Mouse (Mus musculus) limb, embryonic 11.5 days (tissue): ENCODE measurements around the gene Enam. TPM values are rescaled to one million over a fixed set of nuclear protein-coding genes. Genes with fewer than 3 reads are reported as not detected.

Experiments used
- ATAC-seq: fragments of 200-750 bp; cut with Nextera tagmentation; 2 replicates; pipeline ENCODE4 v1.8.0; 2017; ENCODE audit warnings: low read depth; ENCODE audit not compliant: insufficient number of reproducible peaks, low FRiP score, low TSS enrichment
- DNase-seq: peaks from one replicate; pipeline ENCODE4 v3.0.0-alpha.2; 2015; ENCODE audit warnings: low spot score
- H3K27ac ChIP-seq: fragments of 300-500 bp; sonication (generic); replicated peaks from 2 replicates; pipeline ENCODE4 v1.5.1; 2014; ENCODE audit warnings: low read depth, mild to moderate bottlenecking, low read length
- H3K27me3 ChIP-seq: fragments of 300-500 bp; sonication (generic); 2 replicates; pipeline ENCODE4 v1.6.1; 2014; ENCODE audit warnings: mild to moderate bottlenecking, low read length, mixed read lengths; ENCODE audit not compliant: control insufficient read depth, insufficient read depth
- H3K36me3 ChIP-seq: fragments of 300-500 bp; sonication (generic); 2 replicates; pipeline ENCODE4 v1.6.1; 2014; ENCODE audit warnings: mild to moderate bottlenecking, low read length, moderate library complexity, mixed read lengths; ENCODE audit not compliant: control insufficient read depth, insufficient read depth
- H3K4me1 ChIP-seq: fragments of 300-500 bp; sonication (generic); 2 replicates; pipeline ENCODE4 v1.6.1; 2014; ENCODE audit warnings: low read length, mixed read lengths; ENCODE audit not compliant: control insufficient read depth, insufficient read depth
- H3K4me2 ChIP-seq: fragments of 300-500 bp; sonication (generic); 2 replicates; pipeline ENCODE4 v1.6.1; 2014; ENCODE audit warnings: low read depth, mild to moderate bottlenecking, moderate library complexity; ENCODE audit not compliant: severe bottlenecking
- H3K4me3 ChIP-seq: fragments of 300-500 bp; sonication (generic); 2 replicates; pipeline ENCODE4 v1.5.1; 2014; ENCODE audit warnings: low read depth, low read length
- H3K9ac ChIP-seq: fragments of 300-500 bp; sonication (generic); 2 replicates; pipeline ENCODE4 v1.6.1; 2014; ENCODE audit warnings: mild to moderate bottlenecking, low read length
- H3K9me3 ChIP-seq: fragments of 300-500 bp; sonication (generic); 2 replicates; pipeline ENCODE4 v1.6.1; 2016; ENCODE audit warnings: low read length; ENCODE audit not compliant: control insufficient read depth
- WGBS: fragments of 180-500 bp; shearing (Covaris S2); extraction: QIAGEN DNeasy Blood & Tissue Kit; methylation state at CpG from one replicate; pipeline ENCODE4 v1.1.7; 2014; 5-methylcytosine and 5-hydroxymethylcytosine counted together
- polyA plus RNA-seq: library from polyadenylated mRNA; unstranded; fragments of >200 nt; fragmentation: Nextera tagmentation; extraction: Ambion mirVana; gene quantifications from 2 replicates; pipeline ENCODE4 v1.2.1, GENCODE M21; 2014

Enam gene
- polyA plus RNA-seq = 0.03 and 0.24 TPM in 2 replicates

- H3K27ac ChIP-seq = no peak within 1 kb of the TSS
- no peaks in the 10 kb centered on the region for H3K4me1 ChIP-seq
- DNase-seq (no peak), ATAC-seq (no peak)
- no peaks in the 10 kb centered on the region for H3K27me3 ChIP-seq
- H3K9ac ChIP-seq = no peak within 1 kb of the TSS
- no peak within 1 kb of the TSS for H3K4me3 ChIP-seq
- H3K36me3 ChIP-seq = no peaks in the 10 kb centered on the region
- H3K9me3 ChIP-seq = no peaks in the 10 kb centered on the region
- H3K4me2 ChIP-seq = no peak within 1 kb of the TSS
Measured at GRCm38 (mm10) chr5:88487675-88488074, at the start of gene Enam. Gene Enam, plus strand, starts transcription at chr5:88487975.

GRCm38 (mm10) chr5:88455691-88456090 lies 32.1 kb upstream of the Enam start, which contains the start of gene Ambn:
Gene Ambn, plus strand, starts transcription at chr5:88455991.
- WGBS = 91% methylated on average over 3 of the region's 3 CpGs
- no peaks in the 10 kb centered on the region for H3K36me3 ChIP-seq
- DNase-seq (no peak), ATAC-seq (no peak)
- no peak within 1 kb of the TSS for H3K9ac ChIP-seq
- no peaks in the 10 kb centered on the region for H3K27me3 ChIP-seq
- no peak within 1 kb of the TSS for H3K4me2 ChIP-seq
- no peaks in the 10 kb centered on the region for H3K4me1 ChIP-seq
- no peaks in the 10 kb centered on the region for H3K9me3 ChIP-seq
- no peak within 1 kb of the TSS for H3K4me3 ChIP-seq
- H3K27ac ChIP-seq = no peak within 1 kb of the TSS

GRCm38 (mm10) chr5:88467471-88467870 lies 20.3 kb upstream of the Enam start:
- no peak for ATAC-seq
- H3K27me3 ChIP-seq = no peaks in the 10 kb centered on the region
- no peak overlapping the region for H3K4me2 ChIP-seq
- DNase-seq = no peak
- no peak overlapping the region for H3K27ac ChIP-seq
- H3K4me3 ChIP-seq = no peak overlapping the region
- no peaks in the 10 kb centered on the region for H3K36me3 ChIP-seq
- H3K4me1 ChIP-seq = no peaks in the 10 kb centered on the region
- no peaks in the 10 kb centered on the region for H3K9me3 ChIP-seq
- no peak overlapping the region for H3K9ac ChIP-seq
- 93% methylated on average over 2 of the region's 2 CpGs for WGBS

- Histone ChIP-seq H3K4me3 (no peak overlapping the region), H3K9me3 (no peaks in the 10 kb centered on the region), H3K27me3 (no peaks in the 10 kb centered on the region), H3K9ac (no peak overlapping the region), H3K4me2 (no peak overlapping the region), H3K36me3 (no peaks in the 10 kb centered on the region), H3K4me1 (no peaks in the 10 kb centered on the region), H3K27ac (no peak overlapping the region)
- ATAC-seq (no peak), DNase-seq (no peak)
- 89% methylated on average over 4 of the region's 4 CpGs for WGBS
Measured at GRCm38 (mm10) chr5:88468807-88469704, 18.7 kb upstream of the Enam start.

- Histone ChIP-seq H3K36me3 (no peaks in the 10 kb centered on the region), H3K9me3 (no peaks in the 10 kb centered on the region), H3K9ac (no peak overlapping the region), H3K4me1 (no peaks in the 10 kb centered on the region), H3K4me3 (no peak overlapping the region), H3K27ac (no peak overlapping the region), H3K27me3 (no peaks in the 10 kb centered on the region), H3K4me2 (no peak overlapping the region)
- WGBS = 84% methylated on average over 2 of the region's 2 CpGs
- no peak for ATAC-seq
- DNase-seq = no peak
Measured at GRCm38 (mm10) chr5:88489004-88489403, 1.2 kb downstream of the Enam start.

- ATAC-seq (no peak), DNase-seq (no peak)
Measured at GRCm38 (mm10) chr5:88491111-88491510, 3.3 kb downstream of the Enam start.

GRCm38 (mm10) chr5:88499781-88500180 lies 12.0 kb downstream of the Enam start:
- Histone ChIP-seq H3K27me3 (no peaks in the 10 kb centered on the region), H3K4me1 (no peaks in the 10 kb centered on the region), H3K4me3 (no peak overlapping the region), H3K9ac (no peak overlapping the region), H3K4me2 (no peak overlapping the region), H3K27ac (no peak overlapping the region), H3K9me3 (no peaks in the 10 kb centered on the region), H3K36me3 (no peaks in the 10 kb centered on the region)
- no peak for ATAC-seq
- 71% methylated on average over 3 of the region's 3 CpGs for WGBS
- no peak for DNase-seq

More at GRCm38 (mm10) chr5:88491111-88491510, 3.3 kb downstream of the Enam start:
- Histone ChIP-seq H3K9me3 (no peaks in the 10 kb centered on the region), H3K4me1 (no peaks in the 10 kb centered on the region), H3K27me3 (no peaks in the 10 kb centered on the region), H3K36me3 (no peaks in the 10 kb centered on the region), H3K9ac (no peak overlapping the region), H3K4me2 (no peak overlapping the region), H3K4me3 (no peak overlapping the region), H3K27ac (no peak overlapping the region)
- WGBS = 86% methylated on average over 5 of the region's 5 CpGs

- no peak overlapping the region for H3K27ac ChIP-seq
- no peaks in the 10 kb centered on the region for H3K9me3 ChIP-seq
- no peaks in the 10 kb centered on the region for H3K4me1 ChIP-seq
- DNase-seq = no peak
- ATAC-seq = no peak
- no peaks in the 10 kb centered on the region for H3K36me3 ChIP-seq
- 86% methylated on average over 1 of the region's 1 CpGs for WGBS
- H3K9ac ChIP-seq = no peak overlapping the region
- no peak overlapping the region for H3K4me2 ChIP-seq
- H3K27me3 ChIP-seq = no peaks in the 10 kb centered on the region
- no peak overlapping the region for H3K4me3 ChIP-seq
Measured at GRCm38 (mm10) chr5:88508555-88508954, 20.8 kb downstream of the Enam start.
